Mouse (Mus musculus) heart, postnatal 0 days (tissue): ENCODE results near the gene Slbp.

Experiments
- CTCF ChIP-seq: IDR thresholded peaks from 2 replicates; pipeline ENCODE4 v1.5.1; 2016; ENCODE audit warnings: antibody characterized with exemption, control low read depth, low read depth
- EP300 ChIP-seq: IDR thresholded peaks from 2 replicates; pipeline ENCODE4 v1.6.1; 2016; ENCODE audit warnings: antibody characterized with exemption, low read depth

GRCm38 (mm10) chr5:33695718-33696121, 43.3 kb upstream of the Slbp start:
- TF ChIP-seq CTCF (no peak), EP300 (no peak)
